ENCODE assay signal across 16 mouse cellular contexts in genomic region chr8:12389116-12389471, GRCm38 (mm10). TPM values are rescaled to one million over a fixed set of nuclear protein-coding genes. Genes with fewer than 3 reads are reported as not detected.
DNase-seq lines count a peak whose midpoint lies in the region; ATAC-seq lines count a peak whose summit lies in the region.
"Had no signal": no experiment of that assay in that cellular context is flagged by ENCODE, and none has a peak within 500 bp of the region (broad histone marks: within the 10 kb centered on the region; RNA-seq: fewer than 3 reads in every experiment).

No protein-coding gene starts in this region.

- peaks cover 32% of the 10 kb centered on the region for H3K27me3 ChIP-seq in forebrain, embryonic 14.5 days (replicated peaks; ENCODE audit: control insufficient read depth, insufficient read depth, low read length)

- peak overlapping the region; percentile 96 for H3K27ac ChIP-seq in forebrain, embryonic 14.5 days (ENCODE audit: low read depth, low read length)

- no peaks in the 10 kb centered on the region for H3K9me3 ChIP-seq in forebrain, embryonic 14.5 days (replicated peaks; ENCODE audit: control insufficient read depth, low read length)

- intact Hi-C loops in left cerebral cortex, postnatal 36 days (cut with DNase I), result loop anchor here (5.0 to 10.0 kb wide), 2 partner anchors 174 to 392 kb away; no protein-coding TSS in a partner anchor

- H3K4me1 ChIP-seq in forebrain, embryonic 14.5 days (ENCODE audit: control insufficient read depth, insufficient read depth, low read length), result peaks cover 31% of the 10 kb centered on the region

- DNase-seq in retina, embryonic 14.5 days (ENCODE audit: low spot score), result peak; percentile 40
- no peak for DNase-seq in retina, postnatal 1 day
- DNase-seq in forebrain, embryonic 14.5 days (ENCODE audit: low spot score), result peak; percentile 49
- DNase-seq in mesoderm, embryonic 11.5 days (ENCODE audit: low read depth, low spot score), result peak; percentile 36
- no peak for DNase-seq in right cerebral cortex, adult 18-20 months
- no peak for DNase-seq in spleen, postnatal 4 days (ENCODE audit: low spot score in 2 of 2)
- DNase-seq in left cerebral cortex, postnatal 36 days (ENCODE audit: low spot score in 2 of 2), result no peak
- DNase-seq: adrenal gland, postnatal 25 days; cerebellum, postnatal 36 days; kidney, postnatal 10 days; lung, postnatal 14 days; thymus, adult 2 months had no signal

- peak overlapping the region; percentile 89 for H3K9ac ChIP-seq in forebrain, embryonic 14.5 days (ENCODE audit: low read length)

- H3K36me3 ChIP-seq in forebrain, embryonic 14.5 days (ENCODE audit: control insufficient read depth, insufficient read depth, low read length), result no peaks in the 10 kb centered on the region

- WGBS in forebrain, embryonic 14.5 days, result 7% methylated on average over 5 of the region's 5 CpGs

- H3K4me2 ChIP-seq in forebrain, embryonic 14.5 days (ENCODE audit: low read length), result peak overlapping the region; percentile 89

- peak overlapping the region; percentile 51 for H3K4me3 ChIP-seq in forebrain, embryonic 14.5 days (ENCODE audit: low read depth, low read length)

- ATAC-seq in forebrain, embryonic 14.5 days, result no peak

RNA-seq across cellular contexts. Expression of gene Sox1, which starts 6.0 kb away (rescaled TPM):
- polyA plus RNA-seq in forebrain, embryonic 14.5 days (2014; fragmentation: Nextera tagmentation; extraction: Ambion mirVana), result 5.7 and 6.1 TPM in 2 replicates
- total RNA-seq in left cerebral cortex, postnatal 36 days (2021), result 10 to 100 TPM in 1 of 2 experiments, 1 to 10 TPM in 1; 7.9 to 12.8 TPM
- total RNA-seq: adrenal gland, postnatal 25 days; liver, adult 2 months; neutrophil, adult 5-6 weeks had no signal
- polyA plus RNA-seq: gonadal fat pad, adult 2 months; heart, embryonic 14.5 days; liver, adult 2 months; thymus, adult 2 months had no signal

Comparison
In these comparisons a context has a peak if more than half of its experiments do, and no peak if none do; other contexts are left out.
1. DNase-seq: peak in retina, embryonic 14.5 days (single experiment), forebrain, embryonic 14.5 days (single experiment) and mesoderm, embryonic 11.5 days (single experiment); none in retina, postnatal 1 day (single experiment), right cerebral cortex, adult 18-20 months (single experiment), spleen, postnatal 4 days (0 of 2) and left cerebral cortex, postnatal 36 days (0 of 2).